Mouse (Mus musculus) heart, postnatal 10 days (tissue): ENCODE measurements at regions not wholly inside any gene's neighbourhood (a gene's known extent, or its start where the extent isn't known, plus 50 kb on each side); places are given as distances from the start of the nearest gene placed in this dataset.

Source experiments
- DNase-seq, 2 experiments: peaks; one replicate each; pipeline ENCODE4 v3.0.0; 2021
- intact Hi-C: fragments of 180-260 bp; cut with DNase I; formaldehyde crosslinking; loops from one replicate; pipeline ENCODE4 v1.15.1; 2025

DNA sequence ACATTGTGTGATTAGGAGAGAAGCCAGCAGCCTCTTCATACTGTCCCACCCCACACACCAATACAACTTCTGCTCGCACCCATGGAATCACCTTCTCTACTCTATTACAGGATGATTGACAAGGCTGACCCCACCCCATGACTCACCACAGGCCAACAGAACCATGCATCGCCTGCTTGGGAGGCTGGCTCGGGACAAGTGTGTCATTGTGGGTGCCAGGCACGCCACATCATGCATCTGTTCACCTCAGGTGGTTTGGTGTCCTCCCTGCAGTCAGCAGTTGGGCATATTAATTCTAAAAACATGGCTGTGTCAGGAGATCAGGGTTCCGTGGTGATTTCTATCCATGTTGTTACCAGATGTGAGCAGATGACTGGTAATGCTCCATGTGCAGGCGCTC lies 215.3 kb upstream of the Sulf2 start:
- DNase-seq: no peak
- intact Hi-C loops: no loop called here

DNA sequence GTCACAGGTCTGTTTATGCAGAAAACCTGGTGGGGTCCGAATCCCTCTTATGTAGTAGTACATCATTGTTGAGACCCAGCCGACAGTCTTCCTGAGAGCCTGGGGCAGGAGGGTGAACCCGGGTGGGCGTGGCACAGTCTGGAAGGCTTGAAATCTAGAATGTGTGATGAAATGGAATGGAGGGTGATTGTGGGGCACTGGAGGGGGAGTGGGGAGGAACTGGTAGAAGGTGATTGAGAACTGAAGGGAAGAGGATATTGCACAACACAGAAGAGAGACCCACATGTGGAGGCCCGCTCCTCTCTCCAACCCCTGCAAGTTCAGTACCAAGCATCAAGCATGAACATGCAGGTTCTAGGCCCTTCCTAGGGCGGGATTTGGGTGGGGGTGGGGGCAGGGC lies 206.2 kb upstream of the Sulf2 start:
- intact Hi-C loops: no loop called here
- no peak for DNase-seq

DNA sequence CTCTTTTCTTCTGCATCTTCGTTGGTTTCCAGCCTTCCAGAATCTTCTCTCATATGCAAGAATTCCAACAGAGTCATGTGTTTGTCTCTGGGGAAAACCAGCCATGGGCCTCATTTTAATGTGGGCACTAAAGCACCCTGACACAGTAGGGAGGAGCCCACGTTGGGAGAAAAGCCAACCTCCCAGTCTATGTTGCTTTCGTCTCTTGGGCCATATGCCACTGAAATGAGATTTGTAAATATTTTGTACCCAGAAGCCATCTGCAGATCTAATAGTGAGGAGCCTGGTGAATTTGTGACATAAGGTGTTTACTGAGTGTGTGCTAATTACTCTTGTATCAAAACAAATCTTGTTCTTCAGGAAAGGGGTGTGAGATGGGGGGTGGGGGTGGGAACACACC lies 205.3 kb upstream of the Sulf2 start:
- intact Hi-C loops: no loop called here
- no peak for DNase-seq

DNA sequence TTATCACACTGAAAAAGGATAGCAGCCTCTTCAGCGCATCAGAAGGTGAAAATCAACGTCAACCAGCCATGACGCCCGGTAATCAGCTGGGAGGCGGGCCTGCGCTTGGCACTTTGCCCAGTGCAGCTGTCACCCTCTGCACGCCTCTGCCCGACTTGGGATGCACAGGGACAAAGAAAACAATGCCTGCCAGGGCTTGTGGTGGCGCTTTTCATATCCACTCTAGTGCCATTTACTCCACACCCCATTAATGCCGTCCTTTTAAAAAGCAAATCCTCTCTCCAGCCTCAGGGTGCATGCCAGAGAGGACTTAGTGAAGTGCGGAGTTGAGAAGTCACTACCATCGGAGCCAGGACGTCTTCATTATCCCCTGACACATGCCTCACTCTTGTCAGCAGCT lies 204.5 kb upstream of the Sulf2 start:
- intact Hi-C loops: no loop called here
- peak; percentile 50 to 71 for DNase-seq

DNA sequence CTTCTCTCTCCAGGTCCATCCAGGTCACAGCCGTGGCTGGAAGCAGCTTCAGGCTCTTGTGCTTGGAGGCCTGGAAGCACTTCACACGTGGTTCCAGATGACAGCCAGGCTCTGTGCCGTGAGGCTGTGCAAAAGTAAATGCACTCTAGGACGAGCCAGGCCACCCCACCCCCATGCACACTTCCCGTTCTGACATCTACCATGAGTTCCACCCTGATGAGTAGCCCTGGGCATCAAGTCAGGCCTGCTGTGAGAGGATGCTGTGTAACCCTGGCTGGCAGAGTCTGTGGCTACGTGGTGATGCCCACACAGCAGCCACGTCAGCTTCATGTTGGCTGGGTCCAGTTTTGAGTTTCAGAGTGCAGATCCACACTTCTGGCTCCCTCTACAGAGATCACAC lies 202.4 kb upstream of the Sulf2 start:
- DNase-seq: peak; percentile 76 to 82
- intact Hi-C loops: no loop called here

DNA sequence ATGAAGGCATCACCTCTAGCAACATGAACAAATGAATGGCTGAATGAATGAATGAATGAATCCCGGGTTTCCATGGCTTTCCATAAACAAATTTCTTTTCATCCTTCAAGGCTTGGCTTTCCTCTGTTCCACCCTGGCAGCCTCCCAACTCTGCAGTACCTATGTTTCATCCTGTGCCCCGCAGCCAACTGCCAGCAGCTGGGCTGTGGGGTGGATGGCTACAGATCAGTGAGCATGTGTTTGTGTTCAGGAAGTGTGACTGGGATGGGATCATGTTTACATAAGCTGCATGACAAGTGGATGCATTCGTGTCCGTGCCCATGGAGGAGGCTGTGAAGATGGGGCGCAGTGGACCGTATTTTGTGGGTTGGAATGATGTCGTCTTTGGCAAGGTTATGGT lies 200.5 kb upstream of the Sulf2 start:
- DNase-seq: no peak
- intact Hi-C loops: no loop called here

DNA sequence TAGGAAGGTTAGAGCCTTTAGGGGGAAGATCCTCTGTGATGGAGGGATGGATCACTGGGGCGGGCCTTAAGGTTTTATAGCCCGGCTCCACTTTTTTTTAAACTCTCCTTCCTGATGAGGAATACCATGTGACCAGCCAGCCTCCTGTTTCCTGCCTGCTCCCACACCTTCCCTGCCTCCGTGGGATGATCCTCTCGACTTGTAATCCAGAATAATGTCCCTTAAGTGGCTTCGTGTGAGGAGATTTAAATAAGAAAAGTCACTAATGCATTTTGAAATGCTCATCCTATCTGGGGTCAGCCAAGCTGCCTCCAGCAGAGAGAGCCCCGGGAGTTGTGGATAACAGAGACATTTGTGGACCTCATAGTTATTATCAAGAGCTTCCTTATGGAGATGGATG lies 200.0 kb upstream of the Sulf2 start:
- DNase-seq: no peak
- intact Hi-C loops: no loop called here

DNA sequence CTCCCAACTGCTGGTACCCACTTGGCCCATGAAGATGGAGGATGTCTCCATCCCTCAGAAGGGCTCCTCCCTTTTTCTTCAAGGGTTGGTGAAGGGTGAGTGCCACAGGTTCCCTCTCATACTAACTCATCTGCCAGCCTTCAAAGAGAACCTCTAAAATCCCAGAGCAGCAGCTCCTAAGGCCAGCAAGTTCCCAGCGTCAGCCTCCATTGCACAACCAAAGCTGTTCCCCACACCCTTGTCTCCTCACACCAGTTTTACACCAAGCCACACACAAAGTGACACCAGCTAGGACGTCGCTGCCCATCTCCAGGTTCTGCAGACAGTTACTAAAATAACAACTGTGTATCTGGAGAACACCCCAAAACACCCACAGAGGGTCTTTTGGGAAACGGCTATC lies 198.9 kb upstream of the Sulf2 start:
- intact Hi-C loops: no loop called here
- no peak for DNase-seq

DNA sequence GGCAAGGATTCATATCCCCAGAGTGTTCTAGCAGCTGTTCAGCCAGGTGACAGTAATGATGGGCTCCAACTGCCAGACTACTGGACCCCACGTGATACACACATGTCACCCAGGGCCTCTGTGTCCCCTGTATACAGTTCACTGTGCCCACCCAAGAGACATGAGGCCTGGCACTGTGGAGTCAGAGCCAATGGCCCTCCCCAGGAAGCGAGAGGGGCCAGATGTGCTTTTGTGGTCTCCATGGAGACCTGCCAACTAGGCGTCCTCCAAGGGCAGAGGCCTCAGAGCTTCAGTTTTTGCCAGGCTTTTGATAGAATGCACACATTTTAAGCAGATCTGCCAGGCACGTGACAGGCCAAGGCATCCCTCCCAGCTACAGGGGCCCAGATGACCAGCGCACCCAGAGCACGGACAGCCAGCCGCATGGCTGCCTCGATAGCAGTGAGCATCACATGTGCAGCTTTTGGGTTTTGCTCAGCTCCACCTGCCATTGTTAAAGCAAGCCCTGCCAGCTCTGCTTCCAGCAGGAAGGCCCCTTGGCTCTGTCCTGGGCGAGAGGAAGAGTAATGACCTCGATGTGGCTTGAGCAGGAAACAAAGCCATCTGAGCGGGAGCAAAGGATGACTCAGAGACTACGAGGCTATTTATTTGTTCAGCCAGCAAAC lies 198.1 kb upstream of the Sulf2 start:
- DNase-seq: peak; percentile 57 to 58
- intact Hi-C loops: no loop called here

DNA sequence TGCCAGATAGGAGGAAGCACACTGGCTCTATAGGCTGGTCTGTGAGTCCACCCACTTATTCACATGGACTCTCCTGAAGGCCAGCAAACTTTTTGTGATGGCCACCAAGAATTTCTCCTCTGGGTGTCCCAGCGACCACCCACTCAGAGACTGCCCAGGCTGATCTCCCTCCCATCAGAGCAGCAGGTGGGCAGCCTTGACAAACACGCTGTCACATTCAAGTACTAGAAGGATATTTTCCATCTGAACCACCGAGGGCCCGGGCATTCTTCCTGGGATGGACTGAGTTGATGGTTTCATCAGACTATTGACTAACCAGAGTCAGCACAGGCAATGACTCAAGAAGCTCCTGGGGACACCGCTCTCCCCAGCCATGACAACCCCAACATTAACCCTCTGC lies 196.5 kb upstream of the Sulf2 start:
- intact Hi-C loops: no loop called here
- no peak for DNase-seq

DNA sequence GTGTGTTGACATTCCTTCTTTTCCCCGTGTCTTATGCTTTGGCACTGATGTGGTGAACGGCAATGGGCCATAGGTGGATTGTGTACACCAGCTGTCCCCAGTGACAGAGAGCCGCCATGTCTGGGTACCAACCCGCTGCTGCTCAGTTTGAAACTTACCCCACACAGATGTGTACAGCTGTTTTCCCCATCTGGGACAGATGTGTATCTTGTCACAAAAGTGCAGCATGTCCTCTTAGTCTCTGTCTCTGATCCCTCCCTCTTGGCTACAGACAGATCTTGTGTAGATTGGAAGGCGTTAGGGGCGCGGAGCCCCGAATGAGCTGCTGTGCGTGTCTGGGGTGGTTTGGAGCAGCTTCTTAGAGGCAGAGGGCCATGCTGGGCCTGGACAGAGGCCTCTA lies 196.1 kb upstream of the Sulf2 start:
- no peak for DNase-seq
- intact Hi-C loops: no loop called here

DNA sequence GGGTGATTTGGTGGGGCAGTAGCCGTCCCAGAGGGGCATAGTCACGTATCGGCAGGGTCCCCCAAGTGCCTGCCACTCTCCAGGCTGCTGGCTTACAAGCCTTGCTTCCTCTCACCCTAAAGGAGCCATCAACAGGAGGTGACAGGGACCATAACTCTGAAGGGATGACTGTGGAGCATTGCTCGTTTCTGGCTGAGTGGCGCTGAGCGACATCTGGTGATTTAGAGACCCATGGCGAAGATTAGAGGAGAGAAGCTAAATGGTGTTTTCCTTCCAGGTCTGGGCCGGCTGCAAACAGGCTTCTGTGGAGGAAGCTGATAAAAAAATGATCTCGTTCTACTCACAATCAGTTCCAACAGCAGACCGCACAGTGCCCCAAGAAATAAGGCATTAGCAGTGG lies 193.2 kb upstream of the Sulf2 start:
- intact Hi-C loops: loop anchor here (5.0 kb wide), 1 partner anchor 241 kb away; no protein-coding TSS in a partner anchor

DNA sequence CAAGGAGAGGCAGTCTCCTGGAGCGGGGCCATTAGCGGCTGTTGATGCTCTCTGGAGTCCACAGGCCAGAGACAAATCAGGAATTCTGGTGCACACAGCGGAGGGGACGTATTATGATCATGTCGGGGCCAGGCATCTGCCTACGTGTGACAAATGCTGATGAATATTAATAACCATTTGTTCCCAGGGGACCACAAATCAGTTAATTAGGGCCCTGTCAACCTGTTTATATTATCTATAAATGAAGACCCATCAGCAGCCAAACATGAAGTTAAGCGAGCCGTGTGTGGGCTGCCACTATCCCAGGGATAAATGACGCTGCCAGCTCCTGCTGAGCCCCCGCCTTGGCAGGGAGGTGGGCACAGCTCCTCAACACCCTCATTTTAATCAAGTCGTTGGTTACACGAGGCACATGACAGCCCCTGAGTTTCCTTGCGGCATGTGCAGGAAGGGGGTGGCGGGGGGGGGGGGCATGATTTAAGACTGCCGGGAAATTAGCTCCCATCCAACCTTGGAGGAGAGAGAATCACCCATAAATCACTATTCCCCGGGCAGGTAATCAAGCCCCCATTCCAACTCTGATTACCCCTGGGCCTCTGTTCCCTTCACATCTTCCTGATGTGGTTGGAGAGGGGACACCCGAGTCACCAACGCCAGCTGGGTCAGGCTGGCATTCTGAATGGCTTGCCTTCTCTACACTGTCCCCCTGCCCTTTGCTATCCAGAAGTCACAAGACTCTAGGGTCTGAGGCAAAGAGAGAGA lies 191.1 kb upstream of the Sulf2 start:
- intact Hi-C loops: loop anchor here (5.0 kb wide), 1 partner anchor 239 kb away; no protein-coding TSS in a partner anchor
- DNase-seq: no peak

More for the DNA sequence above, 193.2 kb upstream of the Sulf2 start:
- no peak for DNase-seq

DNA sequence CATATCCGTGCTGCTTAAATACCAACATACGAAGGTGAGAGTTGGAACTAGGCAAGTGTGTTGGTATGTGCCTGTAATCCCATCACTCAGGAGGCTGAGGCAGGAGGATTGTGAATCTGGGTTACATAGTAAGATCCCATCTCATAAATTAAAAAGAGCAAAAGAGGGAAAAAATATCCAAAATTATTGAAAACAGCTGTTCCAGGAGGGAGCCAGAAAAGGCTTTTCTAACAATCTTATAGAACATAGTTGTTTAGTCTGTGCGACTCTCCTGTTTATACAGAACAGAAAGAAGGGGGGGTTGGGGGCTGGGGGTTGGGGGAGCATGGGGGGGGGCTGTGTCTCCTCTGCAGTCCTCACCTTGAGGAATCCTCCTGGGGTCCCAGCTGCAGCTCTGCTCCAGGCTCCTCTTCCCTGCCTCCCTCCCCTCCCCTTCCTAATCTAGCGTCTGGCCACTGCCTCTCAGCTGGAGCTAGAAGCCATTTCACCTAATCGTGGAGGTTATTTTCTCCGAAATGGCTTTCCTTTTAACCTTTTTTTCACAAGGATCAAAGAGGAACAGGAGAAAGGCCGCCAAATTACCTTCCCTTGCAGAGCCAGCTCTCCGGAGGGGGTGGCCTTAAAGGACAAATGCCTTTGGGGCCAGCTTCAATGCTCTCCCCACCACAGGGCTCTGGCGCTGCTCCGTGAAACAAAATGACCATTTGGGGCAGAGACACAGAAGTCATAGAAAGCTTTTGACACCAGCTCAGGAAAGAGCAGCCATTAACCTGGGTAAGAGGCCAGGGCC lies 188.3 kb upstream of the Sulf2 start:
- intact Hi-C loops: no loop called here
- no peak for DNase-seq

DNA sequence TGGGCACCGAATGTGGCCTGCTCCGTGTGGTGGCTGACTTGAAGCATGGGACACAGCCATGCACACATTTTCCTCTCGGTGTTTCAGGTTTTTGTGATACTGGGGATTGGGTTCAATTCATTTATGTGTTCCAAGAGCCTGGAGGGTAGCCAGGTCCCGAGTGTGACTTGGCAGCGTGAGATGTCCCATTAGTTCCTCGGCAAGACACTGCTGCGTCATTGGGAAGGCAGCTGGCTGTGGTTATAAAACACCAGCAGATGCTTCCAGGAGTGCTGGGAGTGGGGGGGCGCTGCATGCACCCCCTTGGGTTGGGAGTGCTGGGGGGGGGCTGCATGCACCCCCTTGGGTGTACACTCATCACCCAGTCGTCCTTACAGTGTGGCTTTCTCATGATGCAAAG lies 186.9 kb upstream of the Sulf2 start:
- intact Hi-C loops: no loop called here
- DNase-seq: peak; percentile 70 to 78

DNA sequence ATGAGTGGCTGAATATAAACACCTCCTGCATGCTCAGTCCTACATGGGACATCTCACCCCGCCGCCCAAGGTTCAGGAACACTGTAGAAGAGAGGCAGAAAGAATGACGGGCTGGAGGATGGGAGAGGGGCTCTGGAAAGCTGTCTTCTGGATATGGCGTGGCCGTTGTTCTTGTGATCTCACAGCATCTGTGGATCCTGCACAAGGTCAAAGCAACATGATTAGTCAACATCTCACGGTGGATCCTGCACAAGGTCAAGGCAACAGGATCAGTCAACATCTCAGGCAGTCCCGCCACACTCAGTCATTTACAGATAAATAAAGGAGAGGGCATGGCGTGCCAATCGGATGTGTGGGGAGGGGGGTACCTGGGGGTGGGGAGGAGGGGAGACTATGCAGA lies 184.7 kb upstream of the Sulf2 start:
- intact Hi-C loops: no loop called here

DNA sequence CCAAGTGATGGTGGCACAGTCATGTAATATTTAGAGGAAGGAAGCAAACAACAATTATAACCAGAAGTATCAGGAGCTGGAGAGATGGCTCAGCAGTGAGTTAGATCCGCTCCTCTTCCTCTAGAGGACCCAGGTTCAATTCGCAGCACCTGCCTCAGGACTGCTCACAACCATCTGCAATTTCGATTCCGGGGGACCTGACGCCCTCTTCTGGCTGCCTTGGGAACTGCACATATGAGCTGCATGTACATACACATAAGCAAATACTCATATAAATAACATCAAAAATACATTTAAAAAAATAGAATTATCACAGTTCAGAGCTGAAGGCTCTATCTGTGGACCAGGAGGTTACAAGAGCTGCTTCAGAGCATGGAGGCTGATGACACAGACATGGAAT lies 184.0 kb upstream of the Sulf2 start:
- intact Hi-C loops: loop anchor here (2.0 to 5.0 kb wide), 2 partner anchors 59 to 182 kb away; partner anchors contain the start of gene Sulf2
- DNase-seq: no peak

More for the DNA sequence above, 184.7 kb upstream of the Sulf2 start:
- no peak for DNase-seq

DNA sequence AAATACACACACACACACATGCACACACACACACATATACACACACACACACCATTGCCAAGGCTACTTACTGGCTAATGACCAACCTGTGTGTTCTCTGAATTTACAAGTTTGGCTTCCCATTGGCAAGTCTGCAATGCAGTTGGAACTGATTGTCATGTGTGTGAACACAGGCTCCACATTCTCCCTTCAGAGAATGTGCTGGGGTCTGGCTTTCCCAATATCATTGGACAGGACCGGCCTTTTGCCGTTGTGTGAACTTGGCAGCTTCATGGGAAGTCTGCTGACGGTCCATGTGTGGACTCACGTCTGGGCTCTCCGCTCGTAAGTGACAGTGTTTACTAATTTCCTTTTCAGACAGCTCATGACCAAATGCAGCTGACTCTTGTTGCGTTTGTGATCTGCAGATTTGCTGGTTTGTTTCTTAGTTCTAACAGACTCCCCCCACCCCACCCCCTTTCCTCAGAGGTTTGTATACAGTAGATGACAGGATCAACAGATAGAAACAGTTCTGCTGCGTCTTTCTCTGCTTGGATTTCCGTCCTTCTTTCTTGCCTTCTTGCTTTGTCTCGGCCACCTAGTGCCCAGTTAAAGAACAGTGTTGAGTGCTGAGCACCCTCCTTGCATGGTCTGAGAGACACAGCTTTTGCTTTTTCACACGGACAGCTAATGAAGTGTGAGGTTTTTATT lies 183.1 kb upstream of the Sulf2 start:
- peak; percentile 54 to 66 for DNase-seq
- intact Hi-C loops: loop anchor here (2.0 to 5.0 kb wide), 2 partner anchors 60 to 181 kb away; partner anchors contain the start of gene Sulf2

DNA sequence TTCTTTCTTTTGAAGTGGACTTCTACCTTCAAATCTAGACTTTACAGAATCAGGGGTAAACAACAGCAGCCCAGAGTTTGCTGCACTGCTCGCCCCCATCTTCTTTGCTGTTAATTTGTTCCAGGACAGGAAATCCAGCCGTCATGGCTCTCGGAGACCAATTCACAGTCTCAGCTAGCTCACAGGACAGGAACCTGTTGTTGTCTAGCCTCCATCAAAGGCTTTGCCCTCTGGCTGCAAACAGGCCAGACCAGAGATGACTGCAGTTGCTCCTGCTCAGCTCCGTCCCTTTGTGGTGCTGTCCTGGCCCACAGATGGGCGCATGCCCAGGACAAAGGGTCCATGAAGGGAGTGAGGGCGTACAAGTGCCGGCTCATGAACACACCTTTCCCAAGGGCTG lies 182.2 kb upstream of the Sulf2 start:
- intact Hi-C loops: loop anchor here (2.0 to 5.0 kb wide), 2 partner anchors 61 to 180 kb away; partner anchors contain the start of gene Sulf2
- no peak for DNase-seq

DNA sequence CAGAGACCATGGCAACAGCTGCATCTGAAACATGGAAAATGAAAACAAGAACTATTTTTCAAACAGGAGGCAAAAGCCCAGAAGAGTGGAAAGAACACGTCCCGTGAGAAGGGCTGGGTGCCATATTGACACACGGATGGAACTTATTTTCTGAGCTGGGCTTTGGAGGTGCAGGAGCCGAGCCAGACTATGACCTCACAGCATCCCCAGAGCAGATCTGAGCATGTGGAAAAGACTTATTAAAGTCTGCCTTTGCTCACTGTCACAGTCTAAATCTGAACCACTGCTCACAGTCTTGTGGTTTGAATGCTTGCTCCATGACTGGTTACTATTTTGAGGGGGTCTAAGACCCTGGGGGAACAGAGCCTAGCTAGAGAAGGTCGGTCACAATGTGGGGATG lies 180.2 kb upstream of the Sulf2 start:
- peak; percentile 72 to 78 for DNase-seq
- intact Hi-C loops: loop anchor here (5.0 kb wide), 1 partner anchor 178 kb away; the partner anchor contains the start of gene Sulf2

DNA sequence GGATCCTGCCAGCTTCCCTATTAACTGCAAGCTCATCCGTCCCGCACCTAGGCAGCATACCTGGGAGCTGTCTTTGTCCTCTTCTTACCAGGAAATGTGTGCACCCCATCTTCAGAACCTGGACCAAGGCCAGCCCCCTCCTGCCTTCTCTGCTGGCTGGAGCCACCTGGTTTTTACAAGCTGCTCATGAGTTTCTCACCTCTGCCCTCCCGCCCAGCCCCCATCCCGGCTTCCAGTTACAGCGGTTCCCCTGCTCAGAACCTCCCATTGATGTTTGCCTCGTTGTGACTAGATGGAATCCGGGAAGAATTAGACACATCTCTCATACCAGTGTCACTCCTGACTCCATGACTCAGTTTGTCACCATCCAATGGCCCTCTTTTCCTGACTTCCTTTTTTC lies 179.1 kb upstream of the Sulf2 start:
- intact Hi-C loops: no loop called here

More for the DNA sequence above, 179.1 kb upstream of the Sulf2 start:
- no peak for DNase-seq
